Mouse (Mus musculus): ENCODE results near the gene Scgb3a1.

Gene Scgb3a1

GRCm38 (mm10) chr11:49663310-49663709, at the start of gene Scgb3a1:
Scgb3a1 (plus strand) TSS chr11:49663610.
- in situ Hi-C loops (cut with MboI; ENCODE audit: unreplicated experiment in 2 of 2), result no loop called here

- in situ Hi-C loops (cut with MboI; ENCODE audit: unreplicated experiment in 2 of 2), result no loop called here
Observed at GRCm38 (mm10) chr11:49615856-49616725, 47.3 kb upstream of the Scgb3a1 start.

- in situ Hi-C loops (cut with MboI; ENCODE audit: unreplicated experiment in 2 of 2), result no loop called here
Observed at GRCm38 (mm10) chr11:49618476-49618875, 44.9 kb upstream of the Scgb3a1 start.

DNA sequence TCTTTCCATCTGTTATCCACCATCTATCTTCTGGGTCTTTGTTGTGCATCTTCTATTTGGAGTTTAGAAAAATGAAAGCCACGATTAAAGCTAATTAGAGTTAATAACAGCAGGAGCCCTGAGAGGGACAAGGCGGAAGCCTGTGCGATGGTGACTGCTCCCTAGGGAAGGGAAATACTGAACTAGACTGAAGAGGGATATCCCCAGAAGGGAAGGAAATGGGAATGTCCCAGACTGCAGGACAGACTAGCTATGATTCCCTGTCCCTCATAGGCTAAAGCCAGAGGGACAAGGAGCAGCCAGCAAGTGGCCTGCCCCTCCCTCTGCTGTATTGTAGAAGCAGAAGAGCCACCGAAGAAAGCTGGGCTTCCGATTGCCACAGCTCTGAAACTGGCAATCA, 41.5 kb upstream of the Scgb3a1 start:
- in situ Hi-C loops (cut with MboI; ENCODE audit: unreplicated experiment in 2 of 2), result no loop called here

DNA sequence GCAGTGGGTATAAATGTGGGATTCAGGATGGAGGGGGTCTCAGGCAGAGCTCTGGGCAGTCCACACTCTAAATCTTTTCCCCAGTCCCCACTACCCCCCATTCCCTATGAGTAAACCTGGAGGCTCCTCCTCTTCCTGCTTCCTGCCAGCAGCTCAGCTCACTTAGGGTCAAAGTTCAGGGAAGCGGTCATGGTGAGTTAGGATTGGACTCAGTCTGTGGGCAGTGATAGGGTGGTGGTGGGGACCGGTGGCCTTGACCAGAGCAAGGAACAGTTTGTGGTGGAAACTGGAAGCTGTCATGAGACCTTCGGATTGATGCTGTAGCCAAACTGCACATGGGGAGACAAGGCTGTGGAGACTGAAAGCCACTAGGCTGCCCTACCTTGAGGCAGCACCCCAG, 39.3 kb upstream of the Scgb3a1 start:
- in situ Hi-C loops (cut with MboI; ENCODE audit: unreplicated experiment in 2 of 2), result no loop called here

DNA sequence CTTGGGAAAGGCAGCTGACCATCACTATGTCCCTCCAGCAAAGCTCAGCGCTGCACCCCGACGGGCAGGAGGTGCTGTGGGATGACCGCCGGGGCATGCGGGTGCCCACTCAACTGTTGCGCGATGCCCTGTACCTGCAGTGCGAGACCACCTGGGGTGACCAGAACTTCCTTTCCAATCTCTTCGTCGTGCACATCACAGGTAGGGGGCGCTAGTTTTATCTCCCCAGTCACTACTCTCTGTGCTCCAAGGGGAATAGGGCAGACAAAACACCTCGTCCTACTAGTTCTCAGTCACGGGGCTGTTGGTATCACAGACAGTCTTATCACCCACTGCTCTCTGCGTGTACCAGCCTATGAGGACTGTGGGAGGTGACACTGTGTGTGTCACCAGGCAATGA, 37.5 kb upstream of the Scgb3a1 start:
- in situ Hi-C loops (cut with MboI; ENCODE audit: unreplicated experiment in 2 of 2), result no loop called here

GRCm38 (mm10) chr11:49626748-49627147, 36.7 kb upstream of the Scgb3a1 start:
- in situ Hi-C loops (cut with MboI; ENCODE audit: unreplicated experiment in 2 of 2), result no loop called here

GRCm38 (mm10) chr11:49631154-49631553, 32.3 kb upstream of the Scgb3a1 start:
- in situ Hi-C loops (cut with MboI; ENCODE audit: unreplicated experiment in 2 of 2), result no loop called here

- in situ Hi-C loops (cut with MboI; ENCODE audit: unreplicated experiment in 2 of 2), result no loop called here
Observed at GRCm38 (mm10) chr11:49632256-49632655, 31.2 kb upstream of the Scgb3a1 start.

DNA sequence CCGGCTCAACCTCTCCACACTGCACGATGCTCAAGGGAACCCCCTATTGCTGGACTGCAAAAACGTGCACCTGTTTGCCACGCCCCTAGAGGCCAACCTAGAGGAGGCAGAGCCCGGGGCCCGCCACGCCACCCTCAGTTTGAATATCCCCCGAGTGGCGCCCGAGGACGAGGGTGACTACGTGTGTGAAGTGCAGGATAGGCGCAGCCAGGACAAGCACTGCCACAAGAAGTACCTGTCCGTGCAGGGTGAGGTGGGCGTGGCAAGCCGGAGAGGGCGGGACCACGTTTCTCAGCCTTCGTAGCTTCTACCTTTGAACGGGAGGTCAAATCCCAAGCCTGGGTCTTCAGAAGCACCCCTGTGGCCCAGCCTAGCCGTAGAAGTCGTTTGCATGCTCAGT, 29.3 kb upstream of the Scgb3a1 start:
- in situ Hi-C loops (cut with MboI; ENCODE audit: unreplicated experiment in 2 of 2), result no loop called here

DNA sequence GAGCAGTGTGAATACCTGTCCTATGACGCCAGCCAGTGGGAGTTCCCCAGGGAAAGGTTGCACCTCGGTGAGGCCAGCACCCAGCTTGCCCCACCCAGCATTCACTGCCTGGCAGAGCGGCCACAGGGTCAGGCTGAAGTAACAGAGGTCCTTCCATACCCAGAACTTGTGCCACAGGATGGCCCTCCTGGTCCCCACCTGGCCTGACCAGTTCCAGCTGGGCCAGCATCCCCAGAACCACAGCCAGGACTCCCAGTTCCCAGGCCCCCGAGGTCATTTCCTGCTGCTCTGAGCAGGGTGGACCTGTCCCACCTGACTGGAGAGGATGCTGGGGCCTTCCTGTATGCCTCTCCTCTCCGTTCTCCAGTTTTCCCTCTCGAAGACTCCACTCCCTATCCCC, 27.7 kb upstream of the Scgb3a1 start:
- in situ Hi-C loops (cut with MboI; ENCODE audit: unreplicated experiment in 2 of 2), result no loop called here

- in situ Hi-C loops (cut with MboI; ENCODE audit: unreplicated experiment in 2 of 2), result no loop called here
Observed at GRCm38 (mm10) chr11:49636449-49636848, 27.0 kb upstream of the Scgb3a1 start.

DNA sequence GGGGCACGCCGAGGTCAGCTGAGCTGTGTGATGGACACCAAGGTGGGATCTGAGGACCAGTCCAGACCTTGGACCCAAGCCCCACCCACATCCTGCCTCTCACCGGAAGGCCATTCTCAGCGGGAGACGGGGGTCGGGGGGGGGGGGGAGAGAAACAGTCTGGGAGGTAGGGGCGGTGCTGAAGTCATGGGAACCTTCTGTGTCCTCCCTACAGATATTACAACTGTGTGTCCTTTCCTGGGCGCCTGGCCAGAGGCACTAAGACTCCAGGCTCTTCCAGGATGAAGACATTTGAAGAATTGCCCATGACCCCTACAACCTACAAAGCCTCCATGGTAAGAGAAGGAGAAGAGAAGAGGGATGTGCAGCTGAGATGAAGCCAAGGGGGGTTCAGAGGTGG, 17.7 kb upstream of the Scgb3a1 start:
- in situ Hi-C loops (cut with MboI; ENCODE audit: unreplicated experiment in 2 of 2), result no loop called here

DNA sequence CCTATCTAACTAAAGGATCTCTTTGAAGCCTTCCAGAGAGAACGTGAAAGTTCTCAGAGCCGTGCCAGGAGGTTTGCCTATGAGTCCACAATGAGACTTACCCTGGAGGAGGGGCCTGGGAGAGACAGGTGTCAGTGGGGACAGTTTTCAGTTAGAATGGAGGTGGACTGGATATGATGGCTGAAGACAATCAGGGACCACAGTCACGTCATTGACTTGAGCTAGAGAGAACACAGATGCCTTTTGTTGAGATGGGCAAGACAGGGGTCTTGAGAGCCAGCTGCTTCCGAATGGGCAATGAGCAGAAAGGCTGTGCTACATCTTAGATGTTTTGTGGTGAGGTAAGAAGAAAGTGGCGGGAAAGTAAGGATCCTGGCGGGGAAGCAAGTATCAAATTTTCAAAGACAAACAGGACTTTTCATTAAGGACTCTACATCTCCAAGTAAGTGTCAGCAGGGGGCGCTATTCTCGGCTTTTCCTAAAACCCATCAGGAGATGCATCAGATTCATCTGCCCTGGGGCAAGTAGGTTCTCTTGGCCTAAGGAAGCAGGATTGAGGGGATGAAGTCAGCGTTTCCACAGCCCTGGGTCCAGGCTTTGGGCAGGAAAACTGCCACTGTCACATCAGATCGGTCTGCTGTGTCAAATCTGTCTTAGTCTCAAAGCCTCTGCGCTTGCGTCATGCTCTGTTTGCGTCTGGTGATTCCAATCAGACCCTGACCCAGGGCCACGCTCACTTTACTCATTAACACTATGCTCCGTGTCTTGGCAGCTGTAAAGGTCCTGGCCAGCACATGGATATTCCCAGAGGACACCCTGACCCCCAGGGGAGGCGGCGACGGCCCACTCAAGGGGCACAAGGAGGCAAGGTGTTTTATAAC, 13.1 kb upstream of the Scgb3a1 start:
- in situ Hi-C loops (cut with MboI; ENCODE audit: unreplicated experiment in 2 of 2), result loop anchor here (5.0 kb wide), 2 partner anchors 217 to 222 kb away; no protein-coding TSS in a partner anchor

DNA sequence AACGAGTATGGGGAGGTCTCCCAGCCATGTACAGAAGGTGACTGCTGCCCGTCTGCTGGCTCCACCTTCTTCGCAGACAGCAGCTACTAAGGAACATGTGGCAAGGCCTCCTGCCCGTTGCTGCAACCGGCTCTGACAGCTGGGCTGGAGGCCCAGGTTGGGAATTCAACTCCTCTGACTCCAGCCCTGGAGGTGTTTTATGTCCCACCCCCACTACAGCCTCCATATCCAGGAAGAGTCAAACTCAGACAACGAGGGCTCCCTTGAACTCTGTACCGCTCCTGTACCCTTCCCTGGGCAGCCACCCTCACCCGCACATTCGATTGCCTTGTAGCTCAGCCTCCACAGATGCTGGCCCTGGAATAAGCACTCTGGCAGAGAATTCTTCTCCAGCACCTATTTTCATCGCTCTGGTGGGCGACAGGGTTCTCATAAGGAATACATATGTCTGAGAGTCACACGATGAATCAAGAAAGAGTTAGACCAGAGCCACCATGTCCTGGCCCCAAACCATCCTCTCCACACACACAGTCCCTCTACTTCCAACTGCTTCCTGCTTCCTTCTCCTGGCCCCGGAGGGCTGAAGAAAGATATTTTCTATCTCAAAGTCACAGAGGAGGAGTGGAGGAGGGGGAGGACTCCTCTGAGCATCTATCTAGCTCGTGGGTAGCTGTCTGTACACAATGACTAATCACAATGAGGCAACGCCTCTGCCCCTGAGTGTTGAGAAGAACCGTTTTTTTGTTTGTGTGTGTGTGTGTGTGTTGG, 12.2 kb upstream of the Scgb3a1 start:
- in situ Hi-C loops (cut with MboI; ENCODE audit: unreplicated experiment in 2 of 2), result loop anchor here (5.0 kb wide), 2 partner anchors 216 to 221 kb away; no protein-coding TSS in a partner anchor

GRCm38 (mm10) chr11:49651762-49652322, 11.6 kb upstream of the Scgb3a1 start:
- in situ Hi-C loops (cut with MboI; ENCODE audit: unreplicated experiment in 2 of 2), result loop anchor here (5.0 kb wide), 2 partner anchors 215 to 220 kb away; no protein-coding TSS in a partner anchor

DNA sequence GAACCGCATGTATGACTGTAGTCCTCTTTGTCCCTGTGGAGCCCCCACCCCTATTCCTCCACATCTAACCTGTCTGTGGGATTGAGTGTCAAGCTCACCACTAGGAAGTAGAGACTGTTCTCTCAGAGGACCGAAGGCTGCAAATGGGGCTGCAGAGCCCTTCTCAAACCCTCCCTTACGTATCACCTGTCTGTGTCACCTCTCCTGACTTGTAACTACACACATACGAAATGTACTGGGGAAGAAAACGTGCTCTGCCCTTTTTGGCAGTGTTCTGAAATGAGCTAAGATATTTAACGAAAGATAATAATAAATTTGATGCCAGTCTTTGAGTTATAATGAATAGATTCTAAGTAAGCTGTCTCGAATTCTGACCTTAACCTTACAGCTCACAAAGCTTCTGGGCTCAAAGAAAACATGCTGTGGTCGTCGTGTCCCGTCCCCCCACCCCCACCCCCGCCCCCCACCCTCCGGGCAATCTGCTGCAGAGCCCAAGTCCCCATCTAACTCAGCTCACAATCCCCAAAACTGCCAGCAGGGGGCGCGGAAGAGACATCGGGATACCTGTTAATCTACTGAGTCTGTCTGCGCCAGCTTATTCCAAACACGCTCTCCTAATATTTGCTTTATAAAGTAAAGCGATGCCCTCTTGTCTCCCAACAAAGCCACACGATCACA, 10.9 kb upstream of the Scgb3a1 start:
- in situ Hi-C loops (cut with MboI; ENCODE audit: unreplicated experiment in 2 of 2), result loop anchor here (5.0 kb wide), 2 partner anchors 215 to 220 kb away; no protein-coding TSS in a partner anchor

DNA sequence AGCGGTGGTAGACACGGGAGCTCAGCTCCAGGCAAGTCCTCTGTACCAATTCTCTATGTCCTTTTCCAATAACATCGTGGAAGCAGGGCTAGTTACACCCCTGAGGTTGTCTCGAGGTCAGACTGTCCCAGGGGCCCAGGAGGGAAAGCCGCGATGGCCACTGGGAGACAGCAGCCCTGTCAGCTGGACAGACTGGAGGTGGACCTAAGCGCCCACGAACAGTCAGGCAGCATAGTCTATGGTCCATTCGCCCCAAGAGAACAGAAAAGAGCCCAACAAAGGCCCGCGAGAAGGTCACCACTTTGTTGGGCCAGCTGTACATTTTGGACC, 10.4 kb upstream of the Scgb3a1 start:
- in situ Hi-C loops (cut with MboI; ENCODE audit: unreplicated experiment in 2 of 2), result loop anchor here (5.0 kb wide), 2 partner anchors 214 to 219 kb away; no protein-coding TSS in a partner anchor

DNA sequence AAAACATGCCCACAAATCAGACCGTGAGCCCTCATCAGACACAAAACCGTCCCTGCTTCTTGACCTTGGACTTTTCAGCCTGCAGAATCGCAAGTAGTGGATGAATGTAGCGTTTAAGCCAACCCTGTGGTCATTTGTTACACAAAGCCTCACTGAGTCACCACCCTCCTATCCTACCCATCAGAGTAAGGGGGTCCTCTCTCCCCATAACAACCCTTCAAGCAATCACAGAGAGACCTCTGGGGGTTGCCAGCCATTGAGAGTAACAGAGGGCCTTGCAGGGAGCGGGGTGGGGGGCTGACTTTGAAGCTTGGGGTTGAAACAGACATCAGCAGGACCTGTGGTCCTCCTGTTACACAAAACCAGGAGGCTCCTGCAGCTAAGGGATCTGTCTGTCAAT, 8.8 kb upstream of the Scgb3a1 start:
- in situ Hi-C loops (cut with MboI; ENCODE audit: unreplicated experiment in 2 of 2), result loop anchor here (5.0 kb wide), 3 partner anchors 213 to 303 kb away; no protein-coding TSS in a partner anchor

- in situ Hi-C loops (cut with MboI; ENCODE audit: unreplicated experiment in 2 of 2), result loop anchor here (5.0 kb wide), 1 partner anchor 302 kb away; no protein-coding TSS in a partner anchor
Observed at GRCm38 (mm10) chr11:49655501-49655900, 7.9 kb upstream of the Scgb3a1 start.

Data from v-Abl transformed pro-B cells (cell line).